Mouse (Mus musculus) MEL (cell line): ENCODE measurements around the gene Cdk5. TPM values are rescaled to one million over a fixed set of nuclear protein-coding genes. Genes with fewer than 3 reads are reported as not detected.
A peak's percentile ranks its signal among the peaks of the same experiment; 100 is the strongest.

Source experiments
- DNase-seq: peaks from one replicate; pipeline ENCODE4 v3.0.0; 2011; ENCODE audit warnings: low read depth, low spot score
- H3K27ac ChIP-seq: 2 replicates; pipeline ENCODE4 v1.5.1; 2012; ENCODE audit warnings: low read depth, mild to moderate bottlenecking, control low read depth, low read length, moderate library complexity; ENCODE audit not compliant: control insufficient read depth
- H3K27me3 ChIP-seq, 2 experiments: fragments of 150-350 bp in 1 of 2; sonication (generic) in 1 of 2; 2 replicates each; pipeline ENCODE4 v1.6.1; 2012; ENCODE audit warnings: low read length in 2 of 2, mild to moderate bottlenecking in 2 of 2, improper control_type of control experiment in 1 of 2, moderate library complexity in 1 of 2; ENCODE audit not compliant: insufficient read depth in 2 of 2, control insufficient read depth in 1 of 2
- H3K36me3 ChIP-seq, 2 experiments: 2 replicates each; pipeline ENCODE4 v1.6.1; 2012 to 2014; ENCODE audit warnings: low read length in 2 of 2, improper control_type of control experiment in 1 of 2, inconsistent platforms in 1 of 2, mild to moderate bottlenecking in 1 of 2; ENCODE audit not compliant: insufficient read depth in 2 of 2, control insufficient read depth in 1 of 2
- H3K4me1 ChIP-seq, 2 experiments: fragments of 150-350 bp in 1 of 2; sonication (generic) in 1 of 2; 2 replicates each; pipeline ENCODE4 v1.6.1; 2012; ENCODE audit warnings: low read length in 2 of 2, improper control_type of control experiment in 1 of 2, mild to moderate bottlenecking in 1 of 2; ENCODE audit not compliant: insufficient read depth in 2 of 2, control insufficient read depth in 1 of 2
- H3K4me3 ChIP-seq, 2 experiments: fragments of 150-350 bp in 1 of 2; sonication (generic) in 1 of 2; 2 replicates each; pipeline ENCODE4 v1.5.1; 2012; ENCODE audit warnings: low read depth in 2 of 2, low read length in 2 of 2, mild to moderate bottlenecking in 2 of 2, moderate library complexity in 2 of 2, control low read depth in 1 of 2, improper control_type of control experiment in 1 of 2; ENCODE audit not compliant: control insufficient read depth in 1 of 2, insufficient read depth in 1 of 2
- H3K79me2 ChIP-seq: 2 replicates; pipeline ENCODE4 v1.6.1; 2012; ENCODE audit warnings: mild to moderate bottlenecking, low read length, moderate library complexity; ENCODE audit not compliant: control insufficient read depth, poor library complexity, insufficient read depth
- H3K9ac ChIP-seq: 2 replicates; pipeline ENCODE4 v1.6.1; 2012; ENCODE audit warnings: low read depth, mild to moderate bottlenecking, control low read depth, low read length, moderate library complexity; ENCODE audit not compliant: control insufficient read depth, poor library complexity, severe bottlenecking
- H3K9me3 ChIP-seq: fragments of 150-350 bp; sonication (generic); replicated peaks from 2 replicates; pipeline ENCODE4 v1.6.1; 2012; ENCODE audit warnings: mild to moderate bottlenecking, low read length, improper control_type of control experiment, moderate library complexity; ENCODE audit not compliant: insufficient read depth
- CHD1 ChIP-seq: IDR thresholded peaks from 2 replicates; pipeline ENCODE4 v1.6.1; 2012; ENCODE audit warnings: low read depth, mild to moderate bottlenecking, inconsistent platforms, low read length, improper control_type of control experiment
- ELF1 ChIP-seq: IDR thresholded peaks from 2 replicates; pipeline ENCODE4 v1.6.1; 2014; ENCODE audit warnings: low read depth, mild to moderate bottlenecking, inconsistent platforms, low read length, improper control_type of control experiment, moderate library complexity
- EP300 ChIP-seq, 2 experiments: IDR thresholded peaks; 2 replicates each; pipeline ENCODE4 v1.6.1; 2011; ENCODE audit warnings: improper control_type of control experiment in 2 of 2, low read length in 2 of 2, low read depth in 1 of 2, mild to moderate bottlenecking in 1 of 2
- HCFC1 ChIP-seq: IDR thresholded peaks from 2 replicates; pipeline ENCODE4 v1.6.1; 2012; ENCODE audit warnings: low read depth, mild to moderate bottlenecking, inconsistent platforms, low read length, improper control_type of control experiment, moderate library complexity
- KAT2A ChIP-seq: conservative IDR thresholded peaks from 2 replicates; pipeline ENCODE4 v1.6.1; 2012; ENCODE audit warnings: low read depth, low read length, improper control_type of control experiment, inconsistent platforms
- MAX ChIP-seq: IDR thresholded peaks from 2 replicates; pipeline ENCODE4 v1.6.1; 2011; ENCODE audit warnings: low read length, improper control_type of control experiment
- MAZ ChIP-seq: IDR thresholded peaks from 2 replicates; pipeline ENCODE4 v1.6.1; 2012; ENCODE audit warnings: low read depth, mild to moderate bottlenecking, inconsistent platforms, low read length, improper control_type of control experiment
- MXI1 ChIP-seq: IDR thresholded peaks from 2 replicates; pipeline ENCODE4 v1.6.1; 2011; ENCODE audit warnings: mild to moderate bottlenecking, low read depth, low read length, improper control_type of control experiment
- MYB ChIP-seq: IDR thresholded peaks from 2 replicates; pipeline ENCODE4 v1.6.1; 2011; ENCODE audit warnings: mild to moderate bottlenecking, low read depth, low read length, improper control_type of control experiment
- MYC ChIP-seq: IDR thresholded peaks from 2 replicates; pipeline ENCODE4 v1.6.1; 2011; ENCODE audit warnings: low read depth, mild to moderate bottlenecking, low read length, improper control_type of control experiment, moderate library complexity
- NELFE ChIP-seq: IDR thresholded peaks from 2 replicates; pipeline ENCODE4 v1.6.1; 2011; ENCODE audit warnings: low read depth, low read length, improper control_type of control experiment
- NRF1 ChIP-seq: IDR thresholded peaks from 2 replicates; pipeline ENCODE4 v1.6.1; 2014; ENCODE audit warnings: low read depth, mild to moderate bottlenecking, inconsistent platforms, low read length, improper control_type of control experiment, moderate library complexity; ENCODE audit not compliant: poor library complexity, insufficient read depth, severe bottlenecking
- POLR2A ChIP-seq, 2 experiments: IDR thresholded peaks; 2 replicates each; pipeline ENCODE4 v1.6.1; 2011 to 2012; ENCODE audit warnings: low read length in 2 of 2, mild to moderate bottlenecking in 2 of 2, control low read depth in 1 of 2, improper control_type of control experiment in 1 of 2, low read depth in 1 of 2, moderate library complexity in 1 of 2; ENCODE audit not compliant: control insufficient read depth in 1 of 2, insufficient read depth in 1 of 2, poor library complexity in 1 of 2
- POLR2AphosphoS2 ChIP-seq: IDR thresholded peaks from 2 replicates; pipeline ENCODE4 v1.6.1; 2011; ENCODE audit warnings: low read length, improper control_type of control experiment
- SIN3A ChIP-seq: IDR thresholded peaks from 2 replicates; pipeline ENCODE4 v1.6.1; 2012; ENCODE audit warnings: low read length, improper control_type of control experiment, inconsistent platforms
- TBP ChIP-seq: IDR thresholded peaks from 2 replicates; pipeline ENCODE4 v1.8.0; 2011; ENCODE audit warnings: low read depth, low read length, improper control_type of control experiment
- TCF12 ChIP-seq: IDR thresholded peaks from 2 replicates; pipeline ENCODE4 v1.6.1; 2014; ENCODE audit warnings: low read depth, mild to moderate bottlenecking, inconsistent platforms, low read length, improper control_type of control experiment, moderate library complexity
- USF1 ChIP-seq: IDR thresholded peaks from 2 replicates; pipeline ENCODE4 v1.6.1; 2014; ENCODE audit warnings: low read depth, mild to moderate bottlenecking, inconsistent platforms, low read length, improper control_type of control experiment, moderate library complexity
- USF2 ChIP-seq, 2 experiments: IDR thresholded peaks; 2 replicates each; pipeline ENCODE4 v1.6.1; 2011 to 2012; ENCODE audit warnings: improper control_type of control experiment in 2 of 2, low read length in 2 of 2, borderline replicate concordance in 1 of 2, inconsistent platforms in 1 of 2, low read depth in 1 of 2, mild to moderate bottlenecking in 1 of 2; ENCODE audit not compliant: insufficient read depth in 1 of 2
- ZMIZ1 ChIP-seq: IDR thresholded peaks from 2 replicates; pipeline ENCODE4 v1.6.1; 2012; ENCODE audit warnings: low read depth, mild to moderate bottlenecking, inconsistent platforms, low read length, improper control_type of control experiment, moderate library complexity
- ZNF384 ChIP-seq: IDR thresholded peaks from 2 replicates; pipeline ENCODE4 v1.6.1; 2012; ENCODE audit warnings: low read depth, mild to moderate bottlenecking, inconsistent platforms, low read length, improper control_type of control experiment
- polyA plus RNA-seq, 2 experiments: library from polyadenylated mRNA; stranded (reverse) in 1 of 2; unstranded in 1 of 2; fragments of >175 nt in 1 of 2; fragments of >200 nt in 1 of 2; gene quantifications; 2 replicates each; pipeline versions ENCODE4 v1.2.1 to v1.2.4; 2012; ENCODE audit warnings: low replicate concordance in 2 of 2, low read depth in 1 of 2; ENCODE audit not compliant: insufficient read length in 2 of 2, insufficient read depth in 1 of 2, missing spikeins in 1 of 2
- total RNA-seq: library from RNA; depleted of rRNA; stranded (reverse); fragments of 300-350 nt; gene quantifications from 2 replicates; pipeline ENCODE4 v1.2.3, GENCODE M21; 2012

Gene Cdk5
- total and polyA plus RNA-seq, 3 experiments, result 24.8 to 82.6 TPM; not detected in 1

DNA sequence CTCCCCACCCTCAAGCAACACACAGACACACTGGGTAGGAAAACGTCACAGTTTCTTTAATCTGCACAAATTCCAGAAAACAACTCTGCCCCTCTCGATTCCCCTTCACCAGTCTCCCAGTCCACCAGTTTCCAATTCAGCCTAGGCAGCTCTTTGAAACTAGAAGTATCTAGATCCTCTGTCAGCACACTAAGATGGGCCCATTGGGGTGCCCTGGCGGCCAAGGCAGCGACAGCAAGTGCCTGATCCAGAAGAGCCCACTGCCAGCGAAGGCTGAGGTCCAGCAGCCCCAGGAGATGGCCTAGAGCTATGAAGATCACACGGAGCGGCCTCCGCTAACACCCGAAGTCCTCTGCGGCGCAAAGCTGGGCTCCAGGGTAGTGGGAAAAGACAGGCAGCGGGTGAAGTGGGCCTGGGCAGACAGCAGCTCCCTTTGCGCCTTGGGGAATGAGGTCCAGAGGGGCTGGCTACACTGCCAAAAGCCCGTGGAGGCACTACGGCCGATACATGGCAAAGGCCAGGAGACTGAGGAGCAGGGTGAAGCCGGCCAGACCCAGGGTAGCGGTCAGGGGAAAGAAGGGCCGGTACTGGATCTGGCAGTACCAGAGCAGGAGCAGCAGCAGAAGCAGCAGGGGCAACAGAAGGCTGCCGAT, 22.2 kb upstream of the Cdk5 start:
- Histone ChIP-seq H3K36me3 (peaks cover 0 to 17% of the 10 kb centered on the region in 2 experiments; a peak in 3 of 4 replicates), H3K27ac (peak overlapping the region; percentile 27), H3K4me3 (peak overlapping the region; percentile 78 to 93), H3K9me3 (no peaks in the 10 kb centered on the region), H3K4me1 (peaks cover 6 to 13% of the 10 kb centered on the region in 2 experiments), H3K79me2 (peaks cover 14% of the 10 kb centered on the region), H3K27me3 (no peaks in the 10 kb centered on the region), H3K9ac (peak overlapping the region; percentile 80)
- DNase-seq, result no peak
- TF ChIP-seq MYC (no peak), MAX (peak; percentile 56), MYB (0 out of 2 replicates have a peak, but pooled peaks have one; percentile 17), CHD1 (0 out of 2 replicates have a peak, but pooled peaks have one; percentile 67)

- peaks cover 14% of the 10 kb centered on the region for H3K79me2 ChIP-seq
- peak within 1 kb of the TSS; percentile 78 to 93 for H3K4me3 ChIP-seq
- peak; percentile 97 for DNase-seq
- no peaks in the 10 kb centered on the region for H3K9me3 ChIP-seq
- H3K36me3 ChIP-seq, result peaks cover 0 to 17% of the 10 kb centered on the region in 2 experiments; a peak in 3 of 4 replicates
- H3K27ac ChIP-seq, result peak within 1 kb of the TSS; percentile 67
- H3K9ac ChIP-seq, result peak within 1 kb of the TSS; percentile 94
- H3K4me1 ChIP-seq, result peaks cover 6 to 13% of the 10 kb centered on the region in 2 experiments
- no peaks in the 10 kb centered on the region for H3K27me3 ChIP-seq
- peak; percentile 67 for TF ChIP-seq MXI1
- TF ChIP-seq EP300 (IDR thresholded peaks at IDR 0.05; ENCODE audit: low read depth in 1 of 2, low read length in 2 of 2), result no peak
- 0 out of 2 replicates have a peak, but pooled peaks have one; percentile 47 for TF ChIP-seq MYC
- no peak for TF ChIP-seq USF2 (IDR thresholded peaks at IDR 0.05; ENCODE audit: borderline replicate concordance in 1 of 2, insufficient read depth in 1 of 2, low read depth in 1 of 2, low read length in 2 of 2)
- peak; percentile 95 for TF ChIP-seq NELFE
- TF ChIP-seq SIN3A, result peak; percentile 78; the same call in 1 of the 2 replicates
- peak; percentile 66; the same call in 1 of the 2 replicates for TF ChIP-seq KAT2A
- no peak for TF ChIP-seq ZNF384
- peak; percentile 78 for TF ChIP-seq TBP
- peak; percentile 87 for TF ChIP-seq TCF12
- peak; percentile 96 for TF ChIP-seq POLR2AphosphoS2
- TF ChIP-seq ELF1, result peak; percentile 98
- peak; percentile 94 for TF ChIP-seq HCFC1
- TF ChIP-seq NRF1, result peak; percentile 67
- TF ChIP-seq ZMIZ1, result peak; percentile 86
- no peak for TF ChIP-seq USF1
- peak; percentile 98 to 99 for TF ChIP-seq POLR2A (IDR thresholded peaks at IDR 0.05; ENCODE audit: control insufficient read depth in 1 of 2, insufficient read depth in 1 of 2, low read depth in 1 of 2, low read length in 2 of 2, poor library complexity in 1 of 2)
- peak; percentile 92; the same call in 1 of the 2 replicates for TF ChIP-seq MAZ
Observed at GRCm38 (mm10) chr5:24444746-24445427, 21.6 kb upstream of the Cdk5 start, which contains the start of gene Fastk. TSS of gene Fastk (minus strand) at chr5:24445287.
